Mouse (Mus musculus): ENCODE measurements around the gene Krt81. TPM values are rescaled to one million over a fixed set of nuclear protein-coding genes. Genes with fewer than 3 reads are reported as not detected.

Krt81 gene
- polyA plus RNA-seq, 1 experiment from 2014 or later, result not detected

GRCm38 (mm10) chr15:101447444-101447843 is 16.1 kb downstream of the Krt81 start, which contains the start of gene Krt88:
Gene Krt88 (plus strand): TSS chr15:101447744.
- no peak within 1 kb of the TSS for H3K4me2 ChIP-seq
- H3K27ac ChIP-seq (replicated peaks), result no peak within 1 kb of the TSS
- H3K36me3 ChIP-seq, result no peaks in the 10 kb centered on the region
- H3K27me3 ChIP-seq (replicated peaks), result no peaks in the 10 kb centered on the region
- no peak within 1 kb of the TSS for H3K9ac ChIP-seq (replicated peaks)
- H3K9me3 ChIP-seq (replicated peaks), result no peaks in the 10 kb centered on the region
- no peak for ATAC-seq (ENCODE audit: low FRiP score)
- H3K4me1 ChIP-seq, result no peaks in the 10 kb centered on the region
- H3K4me3 ChIP-seq (replicated peaks), result no peak within 1 kb of the TSS
- WGBS, result 65% methylated on average over 2 of the region's 2 CpGs

GRCm38 (mm10) chr15:101446572-101446971 is 17.0 kb downstream of the Krt81 start:
- no peak for ATAC-seq (ENCODE audit: low FRiP score)
- no peak overlapping the region for H3K9ac ChIP-seq (replicated peaks)
- H3K4me2 ChIP-seq, result no peak overlapping the region
- no peak overlapping the region for H3K4me3 ChIP-seq (replicated peaks)
- H3K36me3 ChIP-seq, result no peaks in the 10 kb centered on the region
- no peaks in the 10 kb centered on the region for H3K9me3 ChIP-seq (replicated peaks)
- H3K27me3 ChIP-seq (replicated peaks), result no peaks in the 10 kb centered on the region
- 71% methylated on average over 11 of the region's 11 CpGs for WGBS
- H3K4me1 ChIP-seq, result no peaks in the 10 kb centered on the region
- H3K27ac ChIP-seq (replicated peaks), result no peak overlapping the region

GRCm38 (mm10) chr15:101440837-101441236 is 22.7 kb downstream of the Krt81 start:
- peaks cover 9% of the 10 kb centered on the region for H3K4me1 ChIP-seq
- WGBS, result 84% methylated on average over 4 of the region's 4 CpGs
- no peak overlapping the region for H3K27ac ChIP-seq (replicated peaks)
- H3K27me3 ChIP-seq (replicated peaks), result peaks cover 34% of the 10 kb centered on the region
- ATAC-seq (ENCODE audit: low FRiP score), result no peak
- H3K9me3 ChIP-seq (replicated peaks), result no peaks in the 10 kb centered on the region
- H3K4me3 ChIP-seq (replicated peaks), result no peak overlapping the region
- no peak overlapping the region for H3K9ac ChIP-seq (replicated peaks)
- H3K4me2 ChIP-seq, result no peak overlapping the region
- H3K36me3 ChIP-seq, result no peaks in the 10 kb centered on the region

- WGBS, result 2% methylated on average over 34 of the region's 34 CpGs
- H3K27ac ChIP-seq (replicated peaks), result no peak within 1 kb of the TSS
- peaks cover 34% of the 10 kb centered on the region for H3K27me3 ChIP-seq (replicated peaks)
- H3K4me1 ChIP-seq, result peaks cover 9% of the 10 kb centered on the region
- no peaks in the 10 kb centered on the region for H3K36me3 ChIP-seq
- peak within 1 kb of the TSS; percentile 43 for H3K4me3 ChIP-seq (replicated peaks)
- peak within 1 kb of the TSS; percentile 85 for H3K4me2 ChIP-seq
- ATAC-seq (ENCODE audit: low FRiP score), result no peak
- peak within 1 kb of the TSS; percentile 45 for H3K9ac ChIP-seq (replicated peaks)
- no peaks in the 10 kb centered on the region for H3K9me3 ChIP-seq (replicated peaks)
These were observed 25.0 kb downstream of the Krt81 start, which contains the start of gene Krt87 for GRCm38 (mm10) chr15:101438555-101438954. Gene Krt87 (minus strand): TSS chr15:101438804.

- Histone ChIP-seq H3K9me3 (replicated peaks) (no peaks in the 10 kb centered on the region), H3K9ac (replicated peaks) (no peak overlapping the region), H3K27me3 (replicated peaks) (peaks cover 34% of the 10 kb centered on the region), H3K4me3 (replicated peaks) (no peak overlapping the region), H3K27ac (replicated peaks) (no peak overlapping the region), H3K4me2 (no peak overlapping the region), H3K4me1 (peaks cover 9% of the 10 kb centered on the region), H3K36me3 (no peaks in the 10 kb centered on the region)
- ATAC-seq (ENCODE audit: low FRiP score), result no peak
- 92% methylated on average over 7 of the region's 7 CpGs for WGBS
These were observed 26.9 kb downstream of the Krt81 start for GRCm38 (mm10) chr15:101436611-101437010.

GRCm38 (mm10) chr15:101424914-101425313 is 38.6 kb downstream of the Krt81 start:
- Histone ChIP-seq H3K27me3 (replicated peaks) (no peaks in the 10 kb centered on the region), H3K4me3 (replicated peaks) (no peak overlapping the region)
- 21% methylated on average over 5 of the region's 5 CpGs for WGBS

GRCm38 (mm10) chr15:101420903-101421302 is 42.6 kb downstream of the Krt81 start:
- Histone ChIP-seq H3K9ac (replicated peaks) (no peak overlapping the region), H3K27me3 (replicated peaks) (no peaks in the 10 kb centered on the region), H3K4me2 (no peak overlapping the region), H3K36me3 (no peaks in the 10 kb centered on the region), H3K4me1 (no peaks in the 10 kb centered on the region), H3K9me3 (replicated peaks) (no peaks in the 10 kb centered on the region), H3K27ac (replicated peaks) (no peak overlapping the region), H3K4me3 (replicated peaks) (no peak overlapping the region)
- no peak for ATAC-seq (ENCODE audit: low FRiP score)
- WGBS, result 55% methylated on average over 6 of the region's 6 CpGs

More at GRCm38 (mm10) chr15:101424914-101425313, 38.6 kb downstream of the Krt81 start:
- ATAC-seq (ENCODE audit: low FRiP score), result no peak
- Histone ChIP-seq H3K9me3 (replicated peaks) (no peaks in the 10 kb centered on the region), H3K4me2 (no peak overlapping the region), H3K9ac (replicated peaks) (no peak overlapping the region), H3K36me3 (no peaks in the 10 kb centered on the region), H3K27ac (replicated peaks) (no peak overlapping the region), H3K4me1 (no peaks in the 10 kb centered on the region)

GRCm38 (mm10) chr15:101418950-101419349 is 44.6 kb downstream of the Krt81 start:
- H3K9ac ChIP-seq (replicated peaks), result no peak overlapping the region
- no peak overlapping the region for H3K27ac ChIP-seq (replicated peaks)
- H3K27me3 ChIP-seq (replicated peaks), result 0 out of 2 replicates have a peak, but pooled peaks cover under 1% of the 10 kb centered on the region
- no peaks in the 10 kb centered on the region for H3K36me3 ChIP-seq
- no peaks in the 10 kb centered on the region for H3K9me3 ChIP-seq (replicated peaks)
- H3K4me1 ChIP-seq, result peaks cover 9% of the 10 kb centered on the region; the same call in 1 of the 2 replicates
- no peak overlapping the region for H3K4me2 ChIP-seq
- ATAC-seq (ENCODE audit: low FRiP score), result no peak
- WGBS, result 76% methylated on average over 4 of the region's 4 CpGs
- no peak overlapping the region for H3K4me3 ChIP-seq (replicated peaks)

- Histone ChIP-seq H3K36me3 (no peaks in the 10 kb centered on the region), H3K4me1 (peaks cover 9% of the 10 kb centered on the region; the same call in 1 of the 2 replicates), H3K9me3 (replicated peaks) (no peaks in the 10 kb centered on the region), H3K27me3 (replicated peaks) (peaks cover 28% of the 10 kb centered on the region), H3K27ac (replicated peaks) (no peak overlapping the region), H3K4me2 (no peak overlapping the region), H3K9ac (replicated peaks) (no peak overlapping the region), H3K4me3 (replicated peaks) (no peak overlapping the region)
- no peak for ATAC-seq (ENCODE audit: low FRiP score)
- WGBS, result 49% methylated on average over 11 of the region's 11 CpGs
These were observed 48.6 kb downstream of the Krt81 start for GRCm38 (mm10) chr15:101414807-101415565.

- 62% methylated on average over 7 of the region's 7 CpGs for WGBS
These were observed 49.5 kb downstream of the Krt81 start for GRCm38 (mm10) chr15:101413916-101414635.

GRCm38 (mm10) chr15:101412188-101412587 is 51.4 kb downstream of the Krt81 start:
- Histone ChIP-seq H3K4me2 (no peak overlapping the region), H3K4me1 (peaks cover 9% of the 10 kb centered on the region; the same call in 1 of the 2 replicates), H3K27me3 (replicated peaks) (peaks cover 28% of the 10 kb centered on the region), H3K36me3 (no peaks in the 10 kb centered on the region), H3K9ac (replicated peaks) (no peak overlapping the region), H3K4me3 (replicated peaks) (no peak overlapping the region), H3K9me3 (replicated peaks) (no peaks in the 10 kb centered on the region), H3K27ac (replicated peaks) (no peak overlapping the region)
- 22% methylated on average over 31 of the region's 31 CpGs for WGBS
- ATAC-seq (ENCODE audit: low FRiP score), result no peak

More at GRCm38 (mm10) chr15:101413916-101414635, 49.5 kb downstream of the Krt81 start:
- Histone ChIP-seq H3K4me1 (peaks cover 9% of the 10 kb centered on the region; the same call in 1 of the 2 replicates), H3K9ac (replicated peaks) (no peak overlapping the region), H3K27ac (replicated peaks) (no peak overlapping the region), H3K4me3 (replicated peaks) (no peak overlapping the region), H3K36me3 (no peaks in the 10 kb centered on the region), H3K9me3 (replicated peaks) (no peaks in the 10 kb centered on the region), H3K4me2 (no peak overlapping the region), H3K27me3 (replicated peaks) (peaks cover 28% of the 10 kb centered on the region)
- no peak for ATAC-seq (ENCODE audit: low FRiP score)

Data from neural tube, embryonic 15.5 days (tissue).